Mouse (Mus musculus): Measurements from ENCODE around the gene Slc8a3.
"Not testable (repeated sequence)": the region's sequence is repeated elsewhere in the genome, so short reads cannot be mapped to it uniquely, and the experiment has no call there.

Slc8a3 gene

GRCm38 (mm10) chr12:81332875-81333421 is at the start of gene Slc8a3:
Gene Slc8a3 (minus strand): TSS chr12:81333180.
- peak; percentile 83 for DNase-seq

- DNase-seq: not testable (repeated sequence)
Observed at GRCm38 (mm10) chr12:81379364-81379763, 46.4 kb upstream of the Slc8a3 start, which contains the start of gene Gm4787. Gene Gm4787 (minus strand): TSS chr12:81379464.

- no peak for DNase-seq
Observed at GRCm38 (mm10) chr12:81333841-81334240, 861 bp upstream of the Slc8a3 start.

- peak; percentile 83 for DNase-seq
Observed at GRCm38 (mm10) chr12:81331937-81332874, 774 bp downstream of the Slc8a3 start.

GRCm38 (mm10) chr12:81331046-81331638 is 1.8 kb downstream of the Slc8a3 start:
- DNase-seq: no peak

- DNase-seq: peak; percentile 61
Observed at GRCm38 (mm10) chr12:81324991-81325390, 8.0 kb downstream of the Slc8a3 start.

GRCm38 (mm10) chr12:81324116-81324515 is 8.9 kb downstream of the Slc8a3 start:
- no peak for DNase-seq

GRCm38 (mm10) chr12:81321021-81321420 is 12.0 kb downstream of the Slc8a3 start:
- DNase-seq: no peak

- DNase-seq: no peak
Observed at GRCm38 (mm10) chr12:81317811-81318210, 15.2 kb downstream of the Slc8a3 start.

- peak; percentile 96 for DNase-seq
Observed at GRCm38 (mm10) chr12:81315953-81316352, 17.0 kb downstream of the Slc8a3 start.

GRCm38 (mm10) chr12:81303626-81304025 is 29.4 kb downstream of the Slc8a3 start:
- DNase-seq: peak; percentile 39

- no peak for DNase-seq
Observed at GRCm38 (mm10) chr12:81294613-81295012, 38.4 kb downstream of the Slc8a3 start.

GRCm38 (mm10) chr12:81278031-81278430 is 54.9 kb downstream of the Slc8a3 start:
- no peak for DNase-seq

GRCm38 (mm10) chr12:81274616-81275015 is 58.4 kb downstream of the Slc8a3 start:
- no peak for DNase-seq

GRCm38 (mm10) chr12:81273333-81273732 is 59.6 kb downstream of the Slc8a3 start:
- DNase-seq: no peak

GRCm38 (mm10) chr12:81269246-81269645 is 63.7 kb downstream of the Slc8a3 start:
- peak; percentile 39 for DNase-seq

- no peak for DNase-seq
Observed at GRCm38 (mm10) chr12:81262821-81263220, 70.2 kb downstream of the Slc8a3 start.

GRCm38 (mm10) chr12:81258215-81258614 is 74.8 kb downstream of the Slc8a3 start:
- DNase-seq: no peak

- peak; percentile 42 for DNase-seq
Observed at GRCm38 (mm10) chr12:81245411-81245810, 87.6 kb downstream of the Slc8a3 start.

GRCm38 (mm10) chr12:81244954-81245353 is 88.0 kb downstream of the Slc8a3 start:
- DNase-seq: no peak

GRCm38 (mm10) chr12:81244492-81244891 is 88.5 kb downstream of the Slc8a3 start:
- DNase-seq: peak; percentile 29

- DNase-seq: peak; percentile 64
Observed at GRCm38 (mm10) chr12:81241676-81242075, 91.3 kb downstream of the Slc8a3 start.

GRCm38 (mm10) chr12:81241096-81241495 is 91.9 kb downstream of the Slc8a3 start:
- DNase-seq: no peak

GRCm38 (mm10) chr12:81237158-81237557 is 95.8 kb downstream of the Slc8a3 start:
- no peak for DNase-seq
